Mouse (Mus musculus): ENCODE measurements around the gene Ssh1. TPM values are rescaled to one million over a fixed set of nuclear protein-coding genes. Genes with fewer than 3 reads are reported as not detected.

Gene Ssh1
- total and polyA plus RNA-seq, 3 experiments, result 3.0 to 8.2 (median 8.1) TPM

DNA sequence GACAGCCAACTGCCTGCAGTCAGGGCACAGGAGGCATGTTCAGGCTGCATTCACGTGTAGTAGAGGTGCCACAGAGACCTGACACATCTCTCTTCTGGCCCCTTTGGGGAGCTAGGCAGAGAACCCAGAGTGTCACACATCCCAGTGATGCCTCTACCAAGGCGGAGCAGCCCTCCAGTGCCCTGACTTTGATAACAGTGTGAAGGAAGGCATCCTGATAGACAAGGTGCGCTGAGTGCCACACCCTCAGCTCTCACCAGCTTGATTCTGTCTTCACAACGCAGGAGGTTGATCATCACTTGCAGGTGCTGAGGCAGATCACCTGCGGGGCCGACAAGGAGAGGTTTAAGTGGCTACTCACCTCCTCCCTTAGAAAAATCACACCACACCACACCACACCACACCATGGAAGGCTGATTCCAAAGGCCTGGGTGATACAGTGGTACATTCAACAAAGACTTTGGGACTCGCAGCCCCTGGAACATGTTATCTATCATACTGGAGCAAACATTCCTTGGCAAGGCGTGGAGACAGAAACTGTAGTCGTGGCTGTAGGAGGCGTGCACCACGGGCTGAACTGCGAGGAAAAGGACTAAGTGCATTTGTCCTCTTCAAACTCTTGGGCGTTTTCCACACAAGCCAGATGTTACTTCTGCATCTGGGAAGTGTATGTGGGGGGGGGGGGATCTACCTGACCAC lies 27.1 kb downstream of the Ssh1 start:
- H3K4me1 ChIP-seq (ENCODE audit: control insufficient read depth in 1 of 2, insufficient read depth in 2 of 2), result peaks cover 0 to 3% of the 10 kb centered on the region in 2 experiments; a peak in 1 of 4 replicates

DNA sequence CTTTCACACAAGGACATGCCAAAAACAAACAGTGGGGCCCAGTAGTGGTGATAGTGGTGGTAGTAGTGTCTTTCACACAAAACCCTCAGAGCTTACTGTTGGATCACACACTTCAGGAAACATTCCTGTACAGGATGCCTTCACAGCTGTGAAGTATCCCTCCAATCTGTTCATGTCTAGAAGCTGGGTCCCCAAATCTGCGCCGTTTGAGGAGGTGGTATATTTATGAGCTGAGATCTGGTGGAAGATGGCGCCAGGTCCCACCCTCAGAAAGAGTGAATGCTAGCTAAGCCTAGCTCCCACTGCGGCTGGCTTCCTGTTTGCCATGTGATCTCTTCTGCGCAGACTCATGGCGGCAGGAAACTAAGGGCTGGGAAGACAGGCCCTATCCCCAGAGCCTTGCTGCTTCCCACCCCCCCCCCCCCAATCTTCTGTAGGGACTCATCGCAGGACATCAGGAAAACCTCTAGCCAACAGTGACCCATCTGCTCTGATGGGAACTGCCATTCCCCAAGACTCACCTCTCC lies 28.0 kb downstream of the Ssh1 start:
- Histone ChIP-seq H3K9ac (ENCODE audit: insufficient read depth, low read depth) (no peak overlapping the region), H3K4me3 (replicated peaks in 1 of 3; ENCODE audit: low read depth in 2 of 3, low read length in 2 of 3, poor library complexity in 1 of 3) (no peak overlapping the region), H3K9me3 (replicated peaks; ENCODE audit: low read length) (peaks cover 6% of the 10 kb centered on the region), H3K4me1 (ENCODE audit: control insufficient read depth in 1 of 2, insufficient read depth in 2 of 2) (no peaks in the 10 kb centered on the region), H3K79me2 (replicated peaks; ENCODE audit: control insufficient read depth, extremely low read depth, insufficient read depth, poor library complexity, severe bottlenecking) (no peaks in the 10 kb centered on the region), H3K27ac (ENCODE audit: insufficient read depth, low read depth) (no peak overlapping the region), H3K27me3 (replicated peaks) (no peaks in the 10 kb centered on the region), H3K36me3 (replicated peaks in 1 of 2; ENCODE audit: control insufficient read depth in 1 of 2, insufficient read depth in 1 of 2, low read length in 1 of 2) (peaks cover 52 to 93% of the 10 kb centered on the region in 2 experiments), H3K4me2 (ENCODE audit: insufficient read depth, low read depth, poor library complexity, severe bottlenecking) (no peak overlapping the region)
- in situ Hi-C loops (cut with MboI; ENCODE audit: low pct_ligation_motif_present, low pct_unique_long_range_greater_than_20kb, low sequenced_read_pairs) (no loop called here), dilution Hi-C loops (cut with MboI; ENCODE audit: extremely low pct_ligation_motif_present, extremely low pct_unique_long_range_greater_than_20kb, low sequenced_read_pairs) (no loop called here)
- TF ChIP-seq GABPA (IDR thresholded peaks at IDR 0.05; ENCODE audit: insufficient replicate concordance, low read depth, low read length), result no peak
- no peak for TF ChIP-seq ELF1 (IDR thresholded peaks at IDR 0.05; ENCODE audit: low read depth, low read length)
- no peak for TF ChIP-seq IRF4 (IDR thresholded peaks at IDR 0.05; ENCODE audit: low read depth, low read length)
- no peak for TF ChIP-seq MAZ (IDR thresholded peaks at IDR 0.05; ENCODE audit: low read depth, low read length)
- TF ChIP-seq CHD1 (IDR thresholded peaks at IDR 0.05; ENCODE audit: low read depth, low read length), result no peak
- TF ChIP-seq USF1 (IDR thresholded peaks at IDR 0.05; ENCODE audit: low read depth, low read length), result no peak
- TF ChIP-seq TBP (conservative IDR thresholded peaks at IDR 0.05; ENCODE audit: low read depth, low read length), result no peak
- no peak for TF ChIP-seq MXI1 (IDR thresholded peaks at IDR 0.05; ENCODE audit: low read depth, low read length)
- TF ChIP-seq MEF2A (IDR thresholded peaks at IDR 0.05; ENCODE audit: borderline replicate concordance, low read depth, low read length), result no peak
- TF ChIP-seq JUN (IDR thresholded peaks at IDR 0.05; ENCODE audit: insufficient read depth, low read depth, low read length), result no peak
- no peak for TF ChIP-seq HCFC1 (IDR thresholded peaks at IDR 0.05; ENCODE audit: low read depth, low read length)
- no peak for TF ChIP-seq MAFK (IDR thresholded peaks at IDR 0.05; ENCODE audit: insufficient replicate concordance, low read length)
- no peak for TF ChIP-seq RCOR1 (conservative IDR thresholded peaks at IDR 0.05; ENCODE audit: low read depth, low read length)
- TF ChIP-seq ZKSCAN1 (IDR thresholded peaks at IDR 0.05; ENCODE audit: borderline replicate concordance, low read depth, low read length), result no peak
- TF ChIP-seq ZMIZ1 (IDR thresholded peaks at IDR 0.05; ENCODE audit: low read depth, low read length), result no peak
- TF ChIP-seq PAX5 (IDR thresholded peaks at IDR 0.05; ENCODE audit: low read length), result no peak
- TF ChIP-seq ZC3H11A (IDR thresholded peaks at IDR 0.05; ENCODE audit: low read depth, low read length), result no peak
- DNase-seq (ENCODE audit: extremely low read depth), result no peak

More for the DNA sequence above, 27.1 kb downstream of the Ssh1 start:
- Histone ChIP-seq H3K79me2 (replicated peaks; ENCODE audit: control insufficient read depth, extremely low read depth, insufficient read depth, poor library complexity, severe bottlenecking) (no peaks in the 10 kb centered on the region), H3K27me3 (replicated peaks) (no peaks in the 10 kb centered on the region), H3K9me3 (replicated peaks; ENCODE audit: low read length) (peaks cover 6% of the 10 kb centered on the region), H3K4me2 (ENCODE audit: insufficient read depth, low read depth, poor library complexity, severe bottlenecking) (no peak overlapping the region), H3K4me3 (replicated peaks in 1 of 3; ENCODE audit: low read depth in 2 of 3, low read length in 2 of 3, poor library complexity in 1 of 3) (no peak overlapping the region), H3K9ac (ENCODE audit: insufficient read depth, low read depth) (no peak overlapping the region), H3K27ac (ENCODE audit: insufficient read depth, low read depth) (no peak overlapping the region), H3K36me3 (replicated peaks in 1 of 2; ENCODE audit: control insufficient read depth in 1 of 2, insufficient read depth in 1 of 2, low read length in 1 of 2) (peaks cover 48 to 90% of the 10 kb centered on the region in 2 experiments)
- no peak for DNase-seq (ENCODE audit: extremely low read depth)
- dilution Hi-C loops (cut with MboI; ENCODE audit: extremely low pct_ligation_motif_present, extremely low pct_unique_long_range_greater_than_20kb, low sequenced_read_pairs), result no loop called here
- in situ Hi-C loops (cut with MboI; ENCODE audit: low pct_ligation_motif_present, low pct_unique_long_range_greater_than_20kb, low sequenced_read_pairs), result no loop called here
- TF ChIP-seq ZMIZ1 (IDR thresholded peaks at IDR 0.05; ENCODE audit: low read depth, low read length) (no peak), NRF1 (IDR thresholded peaks at IDR 0.05; ENCODE audit: low read depth, low read length) (no peak), JUN (IDR thresholded peaks at IDR 0.05; ENCODE audit: insufficient read depth, low read depth, low read length) (no peak), ETS1 (conservative IDR thresholded peaks at IDR 0.05; ENCODE audit: low read depth, low read length) (no peak), CHD1 (IDR thresholded peaks at IDR 0.05; ENCODE audit: low read depth, low read length) (no peak), SIN3A (IDR thresholded peaks at IDR 0.05; ENCODE audit: low read length) (no peak), KAT2A (IDR thresholded peaks at IDR 0.05; ENCODE audit: insufficient replicate concordance, low read length) (no peak), TBP (conservative IDR thresholded peaks at IDR 0.05; ENCODE audit: low read depth, low read length) (no peak), BHLHE40 (IDR thresholded peaks at IDR 0.05; ENCODE audit: low read depth, low read length) (no peak)

All from CH12.LX (cell line).